Mouse (Mus musculus) heart, embryonic 16.5 days (tissue): ENCODE measurements around the gene Scgb2b17. TPM values are rescaled to one million over a fixed set of nuclear protein-coding genes. Genes with fewer than 3 reads are reported as not detected.
"Not testable (repeated sequence)": the region's sequence is repeated elsewhere in the genome, so short reads cannot be mapped to it uniquely, and the experiment has no call there.

ENCODE experiments used
- ATAC-seq: fragments of 200-750 bp; cut with Nextera tagmentation; replicated peaks from 2 replicates; pipeline ENCODE4 v1.8.0; 2017; ENCODE audit warnings: moderate number of reproducible peaks; ENCODE audit not compliant: insufficient read depth, low FRiP score; ENCODE audit errors: extremely low read depth
- H3K27ac ChIP-seq: fragments of 300-500 bp; sonication (generic); 2 replicates; pipeline ENCODE4 v1.5.1; 2014; ENCODE audit warnings: mild to moderate bottlenecking, low read length, control low read depth, moderate library complexity
- H3K27me3 ChIP-seq: fragments of 300-500 bp; sonication (generic); 2 replicates; pipeline ENCODE4 v1.6.1; 2014; ENCODE audit warnings: low read length, mixed read lengths; ENCODE audit not compliant: control insufficient read depth, insufficient read depth
- H3K36me3 ChIP-seq: fragments of 300-500 bp; sonication (generic); 2 replicates; pipeline ENCODE4 v1.6.1; 2014; ENCODE audit not compliant: control insufficient read depth, insufficient read depth
- H3K4me1 ChIP-seq: fragments of 300-500 bp; sonication (generic); 2 replicates; pipeline ENCODE4 v1.6.1; 2014; ENCODE audit warnings: low read length, mixed read lengths; ENCODE audit not compliant: control insufficient read depth, insufficient read depth
- H3K4me2 ChIP-seq: fragments of 300-500 bp; sonication (generic); 2 replicates; pipeline ENCODE4 v1.6.1; 2014; ENCODE audit warnings: low read depth, mild to moderate bottlenecking, control low read depth, low read length
- H3K4me3 ChIP-seq: fragments of 300-500 bp; sonication (generic); 2 replicates; pipeline ENCODE4 v1.5.1; 2014; ENCODE audit warnings: mild to moderate bottlenecking, control low read depth, low read length
- H3K9ac ChIP-seq: fragments of 300-500 bp; sonication (generic); 2 replicates; pipeline ENCODE4 v1.6.1; 2014; ENCODE audit warnings: low read length, control low read depth
- H3K9me3 ChIP-seq: fragments of 300-500 bp; sonication (generic); replicated peaks from 2 replicates; pipeline ENCODE4 v1.6.1; 2016; ENCODE audit warnings: low read length; ENCODE audit not compliant: control insufficient read depth
- polyA plus RNA-seq: library from polyadenylated mRNA; unstranded; fragments of >200 nt; fragmentation: Nextera tagmentation; extraction: Ambion mirVana; gene quantifications from 2 replicates; pipeline ENCODE4 v1.2.1, GENCODE M21; 2015

Scgb2b17 gene
- polyA plus RNA-seq: not detected in 2 replicates

- not testable (repeated sequence) for H3K9me3 ChIP-seq, H3K36me3 ChIP-seq, H3K4me3 ChIP-seq, H3K27ac ChIP-seq, H3K4me2 ChIP-seq, H3K27me3 ChIP-seq, H3K4me1 ChIP-seq, H3K9ac ChIP-seq, ATAC-seq
Measured at GRCm38 (mm10) chr7:33056461-33056860, at the start of gene Scgb2b17. Gene Scgb2b17 (minus strand): TSS chr7:33056561.

GRCm38 (mm10) chr7:33063149-33063548, 6.8 kb upstream of the Scgb2b17 start, which contains the start of gene Scgb1b17:
Gene Scgb1b17 (plus strand): TSS chr7:33063449.
- not testable (repeated sequence) for H3K4me1 ChIP-seq, H3K4me2 ChIP-seq, H3K9me3 ChIP-seq, H3K36me3 ChIP-seq, H3K27me3 ChIP-seq, ATAC-seq, H3K27ac ChIP-seq, H3K4me3 ChIP-seq, H3K9ac ChIP-seq

Other genes starting within 250 kb of the Scgb2b17 start
- gene Scgb2b15, start 226.9 kb downstream of the Scgb2b17 start, polyA plus RNA-seq: not detected in 2 replicates
- gene Scgb1b15, start 220.0 kb downstream of the Scgb2b17 start, polyA plus RNA-seq: not detected in 2 replicates
- gene Scgb1b17, start 6.9 kb upstream of the Scgb2b17 start, polyA plus RNA-seq: not detected in 2 replicates
- not detected in 2 replicates for gene Scgb2b18, start 117.3 kb upstream of the Scgb2b17 start, polyA plus RNA-seq
- not detected in 2 replicates for gene Scgb1b18, start 129.0 kb upstream of the Scgb2b17 start, polyA plus RNA-seq
- gene Scgb2b19, start 223.8 kb upstream of the Scgb2b17 start, polyA plus RNA-seq: not detected in 2 replicates
- gene Scgb1b19, start 230.7 kb upstream of the Scgb2b17 start, polyA plus RNA-seq: not detected in 2 replicates